Comparison of ENCODE assay signal across 17 mouse cellular contexts in genomic region chr1:136444555-136445255, GRCm38 (mm10). TPM values are rescaled to one million over a fixed set of nuclear protein-coding genes. Genes with fewer than 3 reads are reported as not detected.
A peak's percentile ranks its signal among the peaks of the same experiment; 100 is the strongest.
DNase-seq lines count a peak whose midpoint lies in the region; ATAC-seq and TF ChIP-seq lines count a peak whose summit lies in the region.
"Had no signal": no experiment of that assay in that cellular context is flagged by ENCODE, and none has a peak within 500 bp of the region (broad histone marks: within the 10 kb centered on the region; RNA-seq: fewer than 3 reads in every experiment).

No protein-coding gene starts in this region.

- dilution Hi-C loops in CH12.LX (cut with MboI; ENCODE audit: extremely low pct_ligation_motif_present, extremely low pct_unique_long_range_greater_than_20kb, low sequenced_read_pairs), result no loop called here

- in situ Hi-C loops in CH12.LX (cut with MboI; ENCODE audit: low pct_ligation_motif_present, low pct_unique_long_range_greater_than_20kb, low sequenced_read_pairs), result no loop called here

- ATAC-seq in megakaryocyte-erythroid progenitor cell, adult 5-6 weeks (replicated peaks; ENCODE audit: low FRiP score, low TSS enrichment, poor library complexity, severe bottlenecking), result peak; percentile 91
- ATAC-seq: forebrain, embryonic 14.5 days; hindbrain, postnatal 0 days had no signal

- H3K27me3 ChIP-seq in CH12.LX (replicated peaks), result no peaks in the 10 kb centered on the region
- H3K27me3 ChIP-seq in MEL (ENCODE audit: control insufficient read depth in 1 of 2, insufficient read depth in 2 of 2, low read length in 2 of 2), result no peaks in the 10 kb centered on the region
- H3K27me3 ChIP-seq: embryonic facial prominence, embryonic 15.5 days; heart, embryonic 13.5 days; limb, embryonic 15.5 days had no signal

- TF ChIP-seq EP300 in CH12.LX (IDR thresholded peaks at IDR 0.05; ENCODE audit: low read length) (no peak), MEL (IDR thresholded peaks at IDR 0.05; ENCODE audit: low read depth in 1 of 2, low read length in 2 of 2) (peak; percentile 65 to 76; a peak in 3 of 4 replicates)

- H3K79me2 ChIP-seq in CH12.LX (replicated peaks; ENCODE audit: control insufficient read depth, extremely low read depth, insufficient read depth, poor library complexity, severe bottlenecking) (no peaks in the 10 kb centered on the region), MEL (ENCODE audit: control insufficient read depth, insufficient read depth, low read length, poor library complexity) (no peaks in the 10 kb centered on the region)

- TF ChIP-seq POLR2A in CH12.LX (IDR thresholded peaks at IDR 0.05; ENCODE audit: low read depth, low read length) (no peak), MEL (IDR thresholded peaks at IDR 0.05; ENCODE audit: control insufficient read depth in 1 of 2, insufficient read depth in 1 of 2, low read depth in 1 of 2, low read length in 2 of 2, poor library complexity in 1 of 2) (no peak)

- H3K4me2 ChIP-seq in CH12.LX (ENCODE audit: insufficient read depth, low read depth, poor library complexity, severe bottlenecking), result peak overlapping the region; percentile 44; the same call in 1 of the 2 replicates
- H3K4me2 ChIP-seq: embryonic facial prominence, embryonic 15.5 days; heart, embryonic 13.5 days; limb, embryonic 15.5 days had no signal

- H3K27ac ChIP-seq in CH12.LX (ENCODE audit: insufficient read depth, low read depth), result no peak overlapping the region
- H3K27ac ChIP-seq in MEL (ENCODE audit: control insufficient read depth, low read depth, low read length), result peak overlapping the region; percentile 45
- H3K27ac ChIP-seq in gastrocnemius, adult 2 months, result no peak overlapping the region
- H3K27ac ChIP-seq: embryonic facial prominence, embryonic 15.5 days; heart, embryonic 13.5 days; hindbrain, postnatal 0 days; limb, embryonic 15.5 days had no signal

- TF ChIP-seq RAD21 in CH12.LX (IDR thresholded peaks at IDR 0.05; ENCODE audit: low read depth, low read length) (no peak), MEL (IDR thresholded peaks at IDR 0.05; ENCODE audit: low read depth, low read length) (no peak)

- H3K9me3 ChIP-seq in CH12.LX (replicated peaks; ENCODE audit: low read length), result no peaks in the 10 kb centered on the region
- no peaks in the 10 kb centered on the region for H3K9me3 ChIP-seq in MEL (replicated peaks; ENCODE audit: insufficient read depth, low read length)
- H3K9me3 ChIP-seq: embryonic facial prominence, embryonic 15.5 days; heart, embryonic 13.5 days; limb, embryonic 15.5 days had no signal

- no peak overlapping the region for H3K4me3 ChIP-seq in CH12.LX (replicated peaks in 1 of 3; ENCODE audit: low read depth in 2 of 3, low read length in 2 of 3, poor library complexity in 1 of 3)
- peak overlapping the region; percentile 23 to 36 for H3K4me3 ChIP-seq in MEL (ENCODE audit: control insufficient read depth in 1 of 2, insufficient read depth in 1 of 2, low read depth in 2 of 2, low read length in 2 of 2)
- H3K4me3 ChIP-seq in gastrocnemius, adult 2 months, result no peak overlapping the region
- H3K4me3 ChIP-seq: embryonic facial prominence, embryonic 15.5 days; heart, embryonic 13.5 days; limb, embryonic 15.5 days had no signal

- DNase-seq in CH12.LX (ENCODE audit: extremely low read depth), result no peak
- DNase-seq in MEL (ENCODE audit: low read depth, low spot score), result peak; percentile 74
- DNase-seq in liver, result peak; percentile 78
- DNase-seq in gastrocnemius, postnatal 36 days, result no peak
- no peak for DNase-seq in gastrocnemius, adult 2 months
- no peak for DNase-seq in T-cell, adult 2 months (ENCODE audit: low spot score)
- DNase-seq: cerebellum, adult 9-10 months; heart, postnatal 4 days; kidney, postnatal 14 days; layer of hippocampus, adult 9-11 months; midbrain, embryonic 14.5 days had no signal

- no peak overlapping the region; the same call in 1 of the 2 replicates for H3K9ac ChIP-seq in CH12.LX (ENCODE audit: insufficient read depth, low read depth)
- peak overlapping the region; percentile 17; the same call in 1 of the 2 replicates for H3K9ac ChIP-seq in MEL (ENCODE audit: control insufficient read depth, low read depth, low read length, poor library complexity, severe bottlenecking)
- H3K9ac ChIP-seq: embryonic facial prominence, embryonic 15.5 days; heart, embryonic 13.5 days; limb, embryonic 15.5 days had no signal

- peaks cover 0 to 4% of the 10 kb centered on the region in 2 experiments for H3K36me3 ChIP-seq in CH12.LX (replicated peaks in 1 of 2; ENCODE audit: control insufficient read depth in 1 of 2, insufficient read depth in 1 of 2, low read length in 1 of 2)
- peaks cover 0 to 34% of the 10 kb centered on the region in 2 experiments; a peak in 2 of 4 replicates for H3K36me3 ChIP-seq in MEL (ENCODE audit: control insufficient read depth in 1 of 2, insufficient read depth in 2 of 2, low read length in 2 of 2)
- H3K36me3 ChIP-seq: limb, embryonic 15.5 days had no signal

- peaks cover 6 to 11% of the 10 kb centered on the region in 2 experiments for H3K4me1 ChIP-seq in CH12.LX (ENCODE audit: control insufficient read depth in 1 of 2, insufficient read depth in 2 of 2)
- peaks cover 11 to 37% of the 10 kb centered on the region in 2 experiments for H3K4me1 ChIP-seq in MEL (ENCODE audit: control insufficient read depth in 1 of 2, insufficient read depth in 2 of 2, low read length in 2 of 2)
- H3K4me1 ChIP-seq: embryonic facial prominence, embryonic 15.5 days; limb, embryonic 15.5 days had no signal

- no peak for TF ChIP-seq CTCF in CH12.LX (conservative IDR thresholded peaks at IDR 0.05 in 1 of 2, IDR thresholded peaks at IDR 0.05 in 1 of 2; ENCODE audit: low read depth in 2 of 2, low read length in 2 of 2)
- no peak for TF ChIP-seq CTCF in MEL (IDR thresholded peaks at IDR 0.05 in 2 of 3, conservative IDR thresholded peaks at IDR 0.05 in 1 of 3; ENCODE audit: control insufficient read depth in 1 of 3, insufficient read depth in 1 of 3, low read depth in 2 of 3, low read length in 3 of 3, poor library complexity in 1 of 3, severe bottlenecking in 1 of 3)
- no peak for TF ChIP-seq CTCF in gastrocnemius, adult 2 months (IDR thresholded peaks at IDR 0.05)

- intact Hi-C loops in gastrocnemius, postnatal 36 days (cut with DNase I), result no loop called here
- intact Hi-C loops in gastrocnemius, adult 2 months (cut with DNase I), result no loop called here

TF ChIP-seq in CH12.LX, 34 proteins besides CTCF, POLR2A, EP300 and RAD21 (continues in another document):
- TF ChIP-seq GABPA (IDR thresholded peaks at IDR 0.05; ENCODE audit: insufficient replicate concordance, low read depth, low read length) (no peak), RCOR1 (conservative IDR thresholded peaks at IDR 0.05; ENCODE audit: low read depth, low read length) (no peak), NELFE (IDR thresholded peaks at IDR 0.05; ENCODE audit: low read depth, low read length) (no peak), TCF12 (IDR thresholded peaks at IDR 0.05; ENCODE audit: low read depth, low read length) (no peak), CHD1 (IDR thresholded peaks at IDR 0.05; ENCODE audit: low read depth, low read length) (no peak), MAFK (IDR thresholded peaks at IDR 0.05; ENCODE audit: insufficient replicate concordance, low read length) (no peak), TBP (conservative IDR thresholded peaks at IDR 0.05; ENCODE audit: low read depth, low read length) (no peak), SMC3 (IDR thresholded peaks at IDR 0.05; ENCODE audit: low read depth, low read length) (no peak), PAX5 (IDR thresholded peaks at IDR 0.05; ENCODE audit: low read length) (no peak), KAT2A (IDR thresholded peaks at IDR 0.05; ENCODE audit: insufficient replicate concordance, low read length) (no peak), ZC3H11A (IDR thresholded peaks at IDR 0.05; ENCODE audit: low read depth, low read length) (no peak)

TF ChIP-seq in MEL, 35 proteins besides CTCF, POLR2A, EP300 and RAD21 (continues in another document):
- TF ChIP-seq UBTF (IDR thresholded peaks at IDR 0.05; ENCODE audit: borderline replicate concordance, insufficient read depth, low read depth, low read length) (no peak), ZKSCAN1 (IDR thresholded peaks at IDR 0.05; ENCODE audit: low read depth, low read length) (no peak), MEF2A (IDR thresholded peaks at IDR 0.05; ENCODE audit: extremely low read depth, insufficient replicate concordance, low read depth, low read length, poor library complexity, severe bottlenecking) (no peak), MAFK (IDR thresholded peaks at IDR 0.05; ENCODE audit: borderline replicate concordance, low read depth, low read length) (no peak), ELF1 (IDR thresholded peaks at IDR 0.05; ENCODE audit: low read depth, low read length) (no peak), E2F4 (IDR thresholded peaks at IDR 0.05; ENCODE audit: borderline replicate concordance, low read depth, low read length) (no peak), GATA1 (IDR thresholded peaks at IDR 0.05; ENCODE audit: low read depth, low read length) (peak; percentile 72), JUND (IDR thresholded peaks at IDR 0.05; ENCODE audit: low read depth, low read length) (no peak), MAX (IDR thresholded peaks at IDR 0.05; ENCODE audit: low read length) (no peak), SIN3A (IDR thresholded peaks at IDR 0.05; ENCODE audit: low read length) (no peak)

RNA-seq across cellular contexts. Expression of gene Kif14, which starts 21.4 kb away (rescaled TPM):
- total RNA-seq in CH12.LX (2012; rRNA removed), result 7.8 and 9.2 TPM in 2 replicates
- total RNA-seq in CH12.LX (2014; rRNA removed), result 4.5 and 5.5 TPM in 2 replicates
- polyA plus RNA-seq in CH12.LX (2012; ENCODE audit: insufficient read length, low read depth), result 12.0 and 12.7 TPM in 2 replicates
- 6.5 and 9.5 TPM in 2 replicates for total RNA-seq in MEL (2012; rRNA removed)
- 10 to 100 TPM in 1 of 2 experiments, not detected in 1; 15.8 TPM for polyA plus RNA-seq in MEL (2012; ENCODE audit: insufficient read depth in 1 of 2, insufficient read length in 2 of 2, low read depth in 1 of 2, low replicate concordance in 2 of 2, missing spikeins in 1 of 2)
- 16.2 and 19.3 TPM in 2 replicates for total RNA-seq in megakaryocyte-erythroid progenitor cell, adult 5-6 weeks (2014; fragmentation: Nextera tagmentation)
- total RNA-seq in megakaryocyte-erythroid progenitor cell, adult 5-6 weeks (2017), result 16.5 and 17.5 TPM in 2 replicates
- under 1 TPM; 0.28 to 0.42 TPM for total RNA-seq in gastrocnemius, postnatal 36 days (2021)
- under 1 TPM in 1 of 2 experiments, not detected in 1; 0.08 TPM for total RNA-seq in gastrocnemius, adult 2 months (2021)

RNA-seq across cellular contexts. Expression of gene Ddx59, which starts 29.6 kb away (rescaled TPM):
- total RNA-seq in CH12.LX (2012; rRNA removed), result 7.2 and 9.0 TPM in 2 replicates
- total RNA-seq in CH12.LX (2014; rRNA removed), result 10.9 and 12.2 TPM in 2 replicates
- polyA plus RNA-seq in CH12.LX (2012; ENCODE audit: insufficient read length, low read depth), result 6.9 and 8.1 TPM in 2 replicates
- 6.0 and 6.1 TPM in 2 replicates for total RNA-seq in MEL (2012; rRNA removed)
- 1 to 10 TPM in 1 of 2 experiments, not detected in 1; 6.9 TPM for polyA plus RNA-seq in MEL (2012; ENCODE audit: insufficient read depth in 1 of 2, insufficient read length in 2 of 2, low read depth in 1 of 2, low replicate concordance in 2 of 2, missing spikeins in 1 of 2)
- total RNA-seq in megakaryocyte-erythroid progenitor cell, adult 5-6 weeks (2014; fragmentation: Nextera tagmentation), result 11.7 and 17.2 TPM in 2 replicates
- total RNA-seq in megakaryocyte-erythroid progenitor cell, adult 5-6 weeks (2017), result 16.6 and 17.2 TPM in 2 replicates
- 10 to 100 TPM; 13.2 to 16.5 TPM for total RNA-seq in gastrocnemius, postnatal 36 days (2021)
- 10 to 100 TPM; 19.3 to 19.6 TPM for total RNA-seq in gastrocnemius, adult 2 months (2021)

Comparison
In these comparisons a context has a peak if more than half of its experiments do, and no peak if none do; other contexts are left out.
1. DNase-seq: peak in MEL (single experiment) and liver (single experiment); none in CH12.LX (single experiment), gastrocnemius, postnatal 36 days (0 of 2), gastrocnemius, adult 2 months (single experiment) and T-cell, adult 2 months (single experiment).
2. H3K4me3 ChIP-seq: peak in MEL (2 of 2); none in CH12.LX (0 of 3) and gastrocnemius, adult 2 months (single experiment).
3. Of the 35 proteins assayed by ChIP-seq in both MEL and CH12.LX: peak only in MEL: EP300, MYC, RCOR1, TBP and TCF12; only in CH12.LX: none; in both: none; in neither: 30.